ENCODE assay signal across 24 mouse cellular contexts in genomic region chr10:58452185-58452584, GRCm38 (mm10). TPM values are rescaled to one million over a fixed set of nuclear protein-coding genes. Genes with fewer than 3 reads are reported as not detected.
A peak's percentile ranks its signal among the peaks of the same experiment; 100 is the strongest.
DNase-seq lines count a peak whose midpoint lies in the region; ATAC-seq and TF ChIP-seq lines count a peak whose summit lies in the region.
"Had no signal": no experiment of that assay in that cellular context is flagged by ENCODE, and none has a peak within 500 bp of the region (broad histone marks: within the 10 kb centered on the region; RNA-seq: fewer than 3 reads in every experiment).

No protein-coding gene starts in this region.

- H3K36me3 ChIP-seq in G1E (replicated peaks): peaks cover 23% of the 10 kb centered on the region
- peaks cover 12% of the 10 kb centered on the region for H3K36me3 ChIP-seq in liver, embryonic 11.5 days (ENCODE audit: control insufficient read depth, insufficient read depth, low read length)
- H3K36me3 ChIP-seq in megakaryocyte, embryonic 14.5 days (replicated peaks; ENCODE audit: low read length): peaks cover 52% of the 10 kb centered on the region

- WGBS in liver, embryonic 11.5 days: 40% methylated on average over 1 of the region's 1 CpGs

- peak; percentile 88 for ATAC-seq in G1E (ENCODE audit: extremely low read depth, insufficient number of reproducible peaks, low FRiP score, poor library complexity, severe bottlenecking)
- ATAC-seq in liver, embryonic 11.5 days (replicated peaks; ENCODE audit: low FRiP score): peak; percentile 94
- ATAC-seq in CD4-positive, CD25-positive, alpha-beta regulatory T cell, adult 4 months: no peak
- ATAC-seq: forebrain, postnatal 0 days; Patski had no signal

- H3K4me2 ChIP-seq in liver, embryonic 11.5 days: 0 out of 2 replicates have a peak overlapping the region, but pooled peaks have one; percentile 12
- H3K4me2 ChIP-seq: limb, embryonic 15.5 days; midbrain, embryonic 12.5 days; neural tube, embryonic 15.5 days had no signal

- H3K27me3 ChIP-seq in G1E (ENCODE audit: insufficient read depth, low read length): no peaks in the 10 kb centered on the region
- H3K27me3 ChIP-seq in liver, embryonic 11.5 days (replicated peaks; ENCODE audit: control insufficient read depth, insufficient read depth, low read length): no peaks in the 10 kb centered on the region
- H3K27me3 ChIP-seq in megakaryocyte, embryonic 14.5 days (replicated peaks): no peaks in the 10 kb centered on the region
- H3K27me3 ChIP-seq: CH12.LX; limb, embryonic 15.5 days; midbrain, embryonic 12.5 days; neural tube, embryonic 15.5 days; Patski had no signal

- no peak overlapping the region for H3K9ac ChIP-seq in liver, embryonic 11.5 days (ENCODE audit: low read depth, low read length)
- H3K9ac ChIP-seq: forebrain, postnatal 0 days; limb, embryonic 15.5 days; midbrain, embryonic 12.5 days; neural tube, embryonic 15.5 days had no signal

- no peak overlapping the region for H3K4me3 ChIP-seq in G1E (ENCODE audit: low read depth, low read length)
- H3K4me3 ChIP-seq in liver, embryonic 11.5 days (ENCODE audit: low read depth, low read length): no peak overlapping the region
- H3K4me3 ChIP-seq in megakaryocyte, embryonic 14.5 days (replicated peaks): peak overlapping the region; percentile 64
- H3K4me3 ChIP-seq: embryonic facial prominence, embryonic 10.5 days; hindbrain, embryonic 10.5 days; limb, embryonic 15.5 days; midbrain, embryonic 12.5 days; myocyte; neural tube, embryonic 15.5 days had no signal

- peak; percentile 1 for DNase-seq in G1E (ENCODE audit: low spot score)
- peak; percentile 72 for DNase-seq in c-Kit-positive CD71-positive TER-119-negative erythroid progenitor cells, embryonic 14.5 days (ENCODE audit: low read depth)
- DNase-seq in liver, embryonic 11.5 days (ENCODE audit: low spot score): no peak
- no peak for DNase-seq in thymus, postnatal 0 days (ENCODE audit: low spot score)
- no peak for DNase-seq in T-cell, adult 2 months (ENCODE audit: low spot score)
- DNase-seq: adrenal gland, postnatal 25 days; cerebellum, postnatal 10 days; forebrain, postnatal 0 days; heart, adult 18-20 months; kidney, adult 9 months; kidney, postnatal 4 days; lung, postnatal 14 days; right cerebral cortex, postnatal 4 days; thymus, adult 18-20 months had no signal

- no peak for TF ChIP-seq CTCF in G1E (IDR thresholded peaks at IDR 0.05; ENCODE audit: low read depth, low read length)

- H3K4me1 ChIP-seq in G1E (ENCODE audit: insufficient read depth, low read depth, low read length): peaks cover 9% of the 10 kb centered on the region
- H3K4me1 ChIP-seq in liver, embryonic 11.5 days (replicated peaks; ENCODE audit: control insufficient read depth, insufficient read depth, low read length): peaks cover 8% of the 10 kb centered on the region
- H3K4me1 ChIP-seq in megakaryocyte, embryonic 14.5 days: peaks cover 30% of the 10 kb centered on the region

- H3K27ac ChIP-seq in liver, embryonic 11.5 days (ENCODE audit: low read depth, low read length): no peak overlapping the region; the same call in 1 of the 2 replicates
- H3K27ac ChIP-seq: embryonic facial prominence, embryonic 10.5 days; hindbrain, embryonic 10.5 days; limb, embryonic 15.5 days; midbrain, embryonic 12.5 days; neural tube, embryonic 15.5 days had no signal

- no peaks in the 10 kb centered on the region for H3K9me3 ChIP-seq in G1E (replicated peaks)
- H3K9me3 ChIP-seq in liver, embryonic 11.5 days (ENCODE audit: control insufficient read depth, low read length): no peaks in the 10 kb centered on the region
- no peaks in the 10 kb centered on the region for H3K9me3 ChIP-seq in megakaryocyte, embryonic 14.5 days
- H3K9me3 ChIP-seq: embryonic facial prominence, embryonic 10.5 days; hindbrain, embryonic 10.5 days; limb, embryonic 15.5 days; midbrain, embryonic 12.5 days; neural tube, embryonic 15.5 days had no signal

RNA-seq across cellular contexts. Expression of gene Ranbp2, which starts 5.5 kb away (rescaled TPM):
- total RNA-seq in G1E (2014; fragmentation: Nextera tagmentation) (141 and 154 TPM in 2 replicates), G1E (2017) (121 and 147 TPM in 2 replicates)
- polyA plus RNA-seq in G1E (2012): 2.4 and 4.5 TPM in 2 replicates
- polyA plus RNA-seq in liver, embryonic 11.5 days (2014; fragmentation: Nextera tagmentation; extraction: Ambion mirVana): 38.1 and 38.5 TPM in 2 replicates
- 0.51 TPM in 1 of 2 replicates, not detected in the other for polyA plus RNA-seq in megakaryocyte, embryonic 14.5 days (2012; ENCODE audit: insufficient read depth, low replicate concordance)
- polyA plus RNA-seq in thymus, postnatal 0 days (2015; fragmentation: Nextera tagmentation; extraction: Ambion mirVana): 19.3 and 21.8 TPM in 2 replicates
- 10 to 100 TPM; 23.0 to 25.5 TPM for polyA plus RNA-seq in CD4-positive, CD25-positive, alpha-beta regulatory T cell, adult 4 months (2017; shearing (Covaris generic))

RNA-seq across cellular contexts. Expression of gene Ccdc138, which starts 45.6 kb away (rescaled TPM):
- total RNA-seq in G1E (2014; fragmentation: Nextera tagmentation) (3.4 and 4.5 TPM in 2 replicates), G1E (2017) (2.1 and 2.6 TPM in 2 replicates)
- 0.20 and 0.35 TPM in 2 replicates for polyA plus RNA-seq in G1E (2012)
- 4.9 and 5.3 TPM in 2 replicates for polyA plus RNA-seq in liver, embryonic 11.5 days (2014; fragmentation: Nextera tagmentation; extraction: Ambion mirVana)
- polyA plus RNA-seq in megakaryocyte, embryonic 14.5 days (2012; ENCODE audit: insufficient read depth, low replicate concordance): 0.65 TPM in 1 of 2 replicates, not detected in the other
- polyA plus RNA-seq in thymus, postnatal 0 days (2015; fragmentation: Nextera tagmentation; extraction: Ambion mirVana): 6.2 and 9.3 TPM in 2 replicates
- polyA plus RNA-seq in CD4-positive, CD25-positive, alpha-beta regulatory T cell, adult 4 months (2017; shearing (Covaris generic)): 1 to 10 TPM; 2.7 to 4.4 TPM

Comparison
In these comparisons a context has a peak if more than half of its experiments do, and no peak if none do; other contexts are left out.
1. DNase-seq: peak in G1E (single experiment) and c-Kit-positive CD71-positive TER-119-negative erythroid progenitor cells, embryonic 14.5 days (single experiment); none in liver, embryonic 11.5 days (single experiment), thymus, postnatal 0 days (single experiment) and T-cell, adult 2 months (single experiment).